ENCODE assay signal across 15 mouse cellular contexts in genomic region chr3:96963088-96964034, GRCm38 (mm10). TPM values are rescaled to one million over a fixed set of nuclear protein-coding genes. Genes with fewer than 3 reads are reported as not detected.
DNase-seq lines count a peak whose midpoint lies in the region; ATAC-seq and TF ChIP-seq lines count a peak whose summit lies in the region.
"Had no signal": no experiment of that assay in that cellular context is flagged by ENCODE, and none has a peak within 500 bp of the region (broad histone marks: within the 10 kb centered on the region; RNA-seq: fewer than 3 reads in every experiment).

No protein-coding gene starts in this region.

- no peak for TF ChIP-seq RAD21 in MEL (IDR thresholded peaks at IDR 0.05; ENCODE audit: low read depth, low read length)

- H3K4me2 ChIP-seq in forebrain, embryonic 11.5 days (ENCODE audit: low read depth, low read length, severe bottlenecking), result no peak overlapping the region
- no peak overlapping the region for H3K4me2 ChIP-seq in forebrain, embryonic 13.5 days
- H3K4me2 ChIP-seq in midbrain, embryonic 13.5 days (replicated peaks), result no peak overlapping the region
- no peak overlapping the region for H3K4me2 ChIP-seq in intestine, embryonic 16.5 days (ENCODE audit: low read depth, low read length)
- H3K4me2 ChIP-seq: liver, embryonic 12.5 days had no signal

- no peak for TF ChIP-seq POLR2A in MEL (IDR thresholded peaks at IDR 0.05; ENCODE audit: control insufficient read depth in 1 of 2, insufficient read depth in 1 of 2, low read depth in 1 of 2, low read length in 2 of 2, poor library complexity in 1 of 2)

- WGBS in forebrain, embryonic 10.5 days, result 67% methylated on average over 12 of the region's 12 CpGs
- WGBS in forebrain, embryonic 11.5 days, result 63% methylated on average over 12 of the region's 12 CpGs
- WGBS in forebrain, embryonic 13.5 days, result 57% methylated on average over 12 of the region's 12 CpGs
- 45% methylated on average over 12 of the region's 12 CpGs for WGBS in midbrain, embryonic 13.5 days
- WGBS in intestine, embryonic 16.5 days, result 67% methylated on average over 12 of the region's 12 CpGs

- H3K27me3 ChIP-seq in forebrain, embryonic 10.5 days (ENCODE audit: poor library complexity, severe bottlenecking), result no peaks in the 10 kb centered on the region
- H3K27me3 ChIP-seq in forebrain, embryonic 11.5 days (ENCODE audit: control insufficient read depth, insufficient read depth, low read length), result no peaks in the 10 kb centered on the region
- H3K27me3 ChIP-seq in MEL (ENCODE audit: control insufficient read depth in 1 of 2, insufficient read depth in 2 of 2, low read length in 2 of 2), result peaks cover 10 to 14% of the 10 kb centered on the region in 2 experiments
- H3K27me3 ChIP-seq in forebrain, embryonic 13.5 days, result no peaks in the 10 kb centered on the region
- no peaks in the 10 kb centered on the region for H3K27me3 ChIP-seq in midbrain, embryonic 13.5 days
- no peaks in the 10 kb centered on the region for H3K27me3 ChIP-seq in intestine, embryonic 16.5 days (replicated peaks; ENCODE audit: control insufficient read depth, insufficient read depth, low read length)

- DNase-seq in forebrain, embryonic 10.5 days (ENCODE audit: extremely low spot score, low spot score), result peak; percentile 15
- no peak for DNase-seq in forebrain, embryonic 11.5 days (ENCODE audit: low spot score)
- DNase-seq in MEL (ENCODE audit: low read depth, low spot score), result no peak
- no peak for DNase-seq in ovary, postnatal 36 days (ENCODE audit: low spot score)
- no peak for DNase-seq in lung, postnatal 10 days
- DNase-seq: kidney, adult 18-20 months; thymus, postnatal 4 days had no signal

- no peak for TF ChIP-seq EP300 in MEL (IDR thresholded peaks at IDR 0.05; ENCODE audit: low read depth in 1 of 2, low read length in 2 of 2)

- H3K4me3 ChIP-seq in forebrain, embryonic 10.5 days, result no peak overlapping the region
- no peak overlapping the region for H3K4me3 ChIP-seq in forebrain, embryonic 11.5 days (ENCODE audit: low read depth, low read length)
- no peak overlapping the region for H3K4me3 ChIP-seq in MEL (ENCODE audit: control insufficient read depth in 1 of 2, insufficient read depth in 1 of 2, low read depth in 2 of 2, low read length in 2 of 2)
- H3K4me3 ChIP-seq in forebrain, embryonic 13.5 days, result no peak overlapping the region
- no peak overlapping the region for H3K4me3 ChIP-seq in midbrain, embryonic 13.5 days (replicated peaks)
- no peak overlapping the region for H3K4me3 ChIP-seq in intestine, embryonic 16.5 days (ENCODE audit: low read length)
- H3K4me3 ChIP-seq: liver, embryonic 12.5 days had no signal

- no peaks in the 10 kb centered on the region for H3K79me2 ChIP-seq in MEL (ENCODE audit: control insufficient read depth, insufficient read depth, low read length, poor library complexity)

- no peaks in the 10 kb centered on the region for H3K9me3 ChIP-seq in forebrain, embryonic 10.5 days
- H3K9me3 ChIP-seq in forebrain, embryonic 11.5 days (ENCODE audit: control insufficient read depth, low read length), result no peaks in the 10 kb centered on the region
- H3K9me3 ChIP-seq in MEL (replicated peaks; ENCODE audit: insufficient read depth, low read length), result no peaks in the 10 kb centered on the region
- no peaks in the 10 kb centered on the region for H3K9me3 ChIP-seq in forebrain, embryonic 13.5 days (replicated peaks)
- no peaks in the 10 kb centered on the region for H3K9me3 ChIP-seq in midbrain, embryonic 13.5 days
- H3K9me3 ChIP-seq in intestine, embryonic 16.5 days (ENCODE audit: control insufficient read depth, low read length), result no peaks in the 10 kb centered on the region
- H3K9me3 ChIP-seq: liver, embryonic 12.5 days had no signal

- peaks cover 11% of the 10 kb centered on the region for H3K4me1 ChIP-seq in forebrain, embryonic 10.5 days
- no peaks in the 10 kb centered on the region; the same call in 1 of the 2 replicates for H3K4me1 ChIP-seq in forebrain, embryonic 11.5 days (replicated peaks; ENCODE audit: control insufficient read depth, insufficient read depth, low read length)
- H3K4me1 ChIP-seq in MEL (ENCODE audit: control insufficient read depth in 1 of 2, insufficient read depth in 2 of 2, low read length in 2 of 2), result no peaks in the 10 kb centered on the region
- peaks cover 6% of the 10 kb centered on the region; the same call in 1 of the 2 replicates for H3K4me1 ChIP-seq in forebrain, embryonic 13.5 days
- H3K4me1 ChIP-seq in midbrain, embryonic 13.5 days (replicated peaks), result peaks cover 11% of the 10 kb centered on the region
- no peaks in the 10 kb centered on the region for H3K4me1 ChIP-seq in intestine, embryonic 16.5 days (ENCODE audit: control insufficient read depth, insufficient read depth, low read length)
- H3K4me1 ChIP-seq: liver, embryonic 12.5 days had no signal

- ATAC-seq in forebrain, embryonic 11.5 days (replicated peaks; ENCODE audit: low FRiP score), result no peak
- peak; percentile 48; the same call in 1 of the 2 replicates for ATAC-seq in forebrain, embryonic 13.5 days
- peak; percentile 81 for ATAC-seq in midbrain, embryonic 13.5 days
- no peak for ATAC-seq in intestine, embryonic 16.5 days
- ATAC-seq: liver, embryonic 12.5 days had no signal

- TF ChIP-seq CTCF in MEL (IDR thresholded peaks at IDR 0.05 in 2 of 3, conservative IDR thresholded peaks at IDR 0.05 in 1 of 3; ENCODE audit: control insufficient read depth in 1 of 3, insufficient read depth in 1 of 3, low read depth in 2 of 3, low read length in 3 of 3, poor library complexity in 1 of 3, severe bottlenecking in 1 of 3), result no peak

- H3K9ac ChIP-seq in forebrain, embryonic 11.5 days (ENCODE audit: low read length), result no peak overlapping the region
- H3K9ac ChIP-seq in MEL (ENCODE audit: control insufficient read depth, low read depth, low read length, poor library complexity, severe bottlenecking), result no peak overlapping the region
- H3K9ac ChIP-seq in forebrain, embryonic 13.5 days, result no peak overlapping the region
- H3K9ac ChIP-seq in midbrain, embryonic 13.5 days (replicated peaks), result no peak overlapping the region
- H3K9ac ChIP-seq in intestine, embryonic 16.5 days (ENCODE audit: low read depth, low read length), result no peak overlapping the region
- H3K9ac ChIP-seq: liver, embryonic 12.5 days had no signal

- H3K27ac ChIP-seq in forebrain, embryonic 10.5 days, result no peak overlapping the region
- no peak overlapping the region for H3K27ac ChIP-seq in forebrain, embryonic 11.5 days (ENCODE audit: low read depth, low read length)
- H3K27ac ChIP-seq in MEL (ENCODE audit: control insufficient read depth, low read depth, low read length), result no peak overlapping the region
- H3K27ac ChIP-seq in forebrain, embryonic 13.5 days, result peak overlapping the region; percentile 36; the same call in 1 of the 2 replicates
- H3K27ac ChIP-seq in midbrain, embryonic 13.5 days, result 0 out of 2 replicates have a peak overlapping the region, but pooled peaks have one; percentile 31
- no peak overlapping the region for H3K27ac ChIP-seq in intestine, embryonic 16.5 days (ENCODE audit: low read length)
- H3K27ac ChIP-seq: liver, embryonic 12.5 days; macrophage had no signal

- H3K36me3 ChIP-seq in forebrain, embryonic 10.5 days (replicated peaks), result no peaks in the 10 kb centered on the region
- no peaks in the 10 kb centered on the region for H3K36me3 ChIP-seq in forebrain, embryonic 11.5 days (ENCODE audit: control insufficient read depth, insufficient read depth, low read length)
- H3K36me3 ChIP-seq in MEL (ENCODE audit: control insufficient read depth in 1 of 2, insufficient read depth in 2 of 2, low read length in 2 of 2), result no peaks in the 10 kb centered on the region
- H3K36me3 ChIP-seq in forebrain, embryonic 13.5 days (ENCODE audit: poor library complexity, severe bottlenecking), result no peaks in the 10 kb centered on the region
- no peaks in the 10 kb centered on the region for H3K36me3 ChIP-seq in midbrain, embryonic 13.5 days
- H3K36me3 ChIP-seq in intestine, embryonic 16.5 days (ENCODE audit: control insufficient read depth, insufficient read depth, low read length), result no peaks in the 10 kb centered on the region
- H3K36me3 ChIP-seq: liver, embryonic 12.5 days had no signal

RNA-seq across cellular contexts. Expression of gene Gja8, which starts 37.5 kb away (rescaled TPM):
- polyA plus RNA-seq in forebrain, embryonic 10.5 days (2016; fragmentation: Nextera tagmentation; extraction: Ambion mirVana), result 0.02 TPM in 1 of 2 replicates, not detected in the other
- not detected in 2 replicates for polyA plus RNA-seq in forebrain, embryonic 11.5 days (2014; fragmentation: Nextera tagmentation; extraction: Ambion mirVana)
- total RNA-seq in MEL (2012; rRNA removed), result 0.04 TPM in 1 of 2 replicates, not detected in the other
- under 1 TPM in 1 of 2 experiments, not detected in 1; 0.04 TPM for polyA plus RNA-seq in MEL (2012; ENCODE audit: insufficient read depth in 1 of 2, insufficient read length in 2 of 2, low read depth in 1 of 2, low replicate concordance in 2 of 2, missing spikeins in 1 of 2)
- 0.03 TPM in 1 of 2 replicates, not detected in the other for polyA plus RNA-seq in forebrain, embryonic 13.5 days (2015; fragmentation: Nextera tagmentation; extraction: Ambion mirVana)
- 0.04 TPM in 1 of 2 replicates, not detected in the other for polyA plus RNA-seq in midbrain, embryonic 13.5 days (2015; fragmentation: Nextera tagmentation; extraction: Ambion mirVana)
- polyA plus RNA-seq in intestine, embryonic 16.5 days (2015; fragmentation: Nextera tagmentation; extraction: Ambion mirVana), result 0.04 TPM in 1 of 2 replicates, not detected in the other
- total RNA-seq: gastrocnemius, adult 8-10 months; layer of hippocampus, postnatal 14 days had no signal
- polyA plus RNA-seq: heart, embryonic 16.5 days; liver, embryonic 12.5 days; macrophage had no signal

RNA-seq across cellular contexts. Expression of gene Gpr89, which starts 58.2 kb away (rescaled TPM):
- 36.0 and 40.2 TPM in 2 replicates for polyA plus RNA-seq in forebrain, embryonic 10.5 days (2016; fragmentation: Nextera tagmentation; extraction: Ambion mirVana)
- 35.4 and 36.0 TPM in 2 replicates for polyA plus RNA-seq in forebrain, embryonic 11.5 days (2014; fragmentation: Nextera tagmentation; extraction: Ambion mirVana)
- total RNA-seq in MEL (2012; rRNA removed), result 56.7 and 69.9 TPM in 2 replicates
- polyA plus RNA-seq in MEL (2012; ENCODE audit: insufficient read depth in 1 of 2, insufficient read length in 2 of 2, low read depth in 1 of 2, low replicate concordance in 2 of 2, missing spikeins in 1 of 2), result 10 to 100 TPM in 1 of 2 experiments, not detected in 1; 56.7 TPM
- polyA plus RNA-seq in forebrain, embryonic 13.5 days (2015; fragmentation: Nextera tagmentation; extraction: Ambion mirVana), result 37.4 and 38.9 TPM in 2 replicates
- 34.8 and 37.0 TPM in 2 replicates for polyA plus RNA-seq in midbrain, embryonic 13.5 days (2015; fragmentation: Nextera tagmentation; extraction: Ambion mirVana)
- 93.4 and 103 TPM in 2 replicates for polyA plus RNA-seq in intestine, embryonic 16.5 days (2015; fragmentation: Nextera tagmentation; extraction: Ambion mirVana)

RNA-seq across cellular contexts. Expression of gene Gja5, which starts 58.9 kb away (rescaled TPM):
- polyA plus RNA-seq in forebrain, embryonic 10.5 days (2016; fragmentation: Nextera tagmentation; extraction: Ambion mirVana), result 4.5 and 5.7 TPM in 2 replicates
- 2.5 TPM in 2 replicates for polyA plus RNA-seq in forebrain, embryonic 11.5 days (2014; fragmentation: Nextera tagmentation; extraction: Ambion mirVana)
- total RNA-seq in MEL (2012; rRNA removed), result 0.07 and 0.08 TPM in 2 replicates
- polyA plus RNA-seq in MEL (2012; ENCODE audit: insufficient read depth in 1 of 2, insufficient read length in 2 of 2, low read depth in 1 of 2, low replicate concordance in 2 of 2, missing spikeins in 1 of 2), result under 1 TPM in 1 of 2 experiments, not detected in 1; 0.03 TPM
- 2.3 and 3.0 TPM in 2 replicates for polyA plus RNA-seq in forebrain, embryonic 13.5 days (2015; fragmentation: Nextera tagmentation; extraction: Ambion mirVana)
- 3.1 and 3.6 TPM in 2 replicates for polyA plus RNA-seq in midbrain, embryonic 13.5 days (2015; fragmentation: Nextera tagmentation; extraction: Ambion mirVana)
- 12.5 and 13.6 TPM in 2 replicates for polyA plus RNA-seq in intestine, embryonic 16.5 days (2015; fragmentation: Nextera tagmentation; extraction: Ambion mirVana)
- polyA plus RNA-seq: macrophage had no signal

Comparison
In these comparisons a context has a peak if more than half of its experiments do, and no peak if none do; other contexts are left out.
1. H3K27ac ChIP-seq: peak in forebrain, embryonic 13.5 days (single experiment) and midbrain, embryonic 13.5 days (single experiment); none in forebrain, embryonic 10.5 days (single experiment), forebrain, embryonic 11.5 days (single experiment), MEL (single experiment) and intestine, embryonic 16.5 days (single experiment).
2. ATAC-seq: peak in forebrain, embryonic 13.5 days (single experiment) and midbrain, embryonic 13.5 days (single experiment); none in forebrain, embryonic 11.5 days (single experiment) and intestine, embryonic 16.5 days (single experiment).